Mouse (Mus musculus) heart, embryonic 12.5 days (tissue): ENCODE results near the gene Frem1. TPM values are rescaled to one million over a fixed set of nuclear protein-coding genes. Genes with fewer than 3 reads are reported as not detected.

ENCODE experiments used
- ATAC-seq: fragments of 200-750 bp; cut with Nextera tagmentation; 2 replicates; pipeline ENCODE4 v1.8.0; 2017; ENCODE audit warnings: moderate TSS enrichment, moderate library complexity; ENCODE audit not compliant: insufficient number of reproducible peaks, low FRiP score
- H3K27ac ChIP-seq: fragments of 300-500 bp; sonication (generic); 2 replicates; pipeline ENCODE4 v1.5.1; 2016; ENCODE audit warnings: mild to moderate bottlenecking, moderate library complexity; ENCODE audit not compliant: poor library complexity, severe bottlenecking
- H3K27me3 ChIP-seq: fragments of 300-500 bp; sonication (generic); replicated peaks from 2 replicates; pipeline ENCODE4 v1.6.1; 2016; ENCODE audit warnings: mild to moderate bottlenecking, moderate library complexity
- H3K36me3 ChIP-seq: fragments of 300-500 bp; sonication (generic); 2 replicates; pipeline ENCODE4 v1.6.1; 2016; ENCODE audit warnings: mild to moderate bottlenecking, moderate library complexity
- H3K4me1 ChIP-seq: fragments of 300-500 bp; sonication (generic); replicated peaks from 2 replicates; pipeline ENCODE4 v1.6.1; 2016; ENCODE audit warnings: mild to moderate bottlenecking
- H3K4me2 ChIP-seq: fragments of 300-500 bp; sonication (generic); 2 replicates; pipeline ENCODE4 v1.6.1; 2016; ENCODE audit warnings: mild to moderate bottlenecking, moderate library complexity
- H3K4me3 ChIP-seq: fragments of 300-500 bp; sonication (generic); 2 replicates; pipeline ENCODE4 v1.5.1; 2016; ENCODE audit warnings: mild to moderate bottlenecking
- H3K9ac ChIP-seq: fragments of 300-500 bp; sonication (generic); 2 replicates; pipeline ENCODE4 v1.6.1; 2016; ENCODE audit warnings: mild to moderate bottlenecking, moderate library complexity
- H3K9me3 ChIP-seq: fragments of 300-500 bp; sonication (generic); replicated peaks from 2 replicates; pipeline ENCODE4 v1.6.1; 2016; ENCODE audit warnings: mild to moderate bottlenecking, moderate library complexity
- WGBS: fragments of 180-500 bp; shearing (Covaris S2); methylation state at CpG from one replicate; pipeline ENCODE4 v1.1.7; 2016; 5-methylcytosine and 5-hydroxymethylcytosine counted together
- polyA plus RNA-seq: library from polyadenylated mRNA; unstranded; fragments of >200 nt; fragmentation: Nextera tagmentation; extraction: Ambion mirVana; gene quantifications from 2 replicates; pipeline ENCODE4 v1.2.1, GENCODE M21; 2016

The Frem1 gene
- polyA plus RNA-seq, 1 experiment from 2014 or later, result 8.3 TPM

GRCm38 (mm10) chr4:82853809-82854208, 198.3 kb downstream of the Frem1 start:
- ATAC-seq, result no peak
- Histone ChIP-seq H3K4me3 (no peak overlapping the region), H3K9ac (no peak overlapping the region), H3K4me2 (no peak overlapping the region), H3K9me3 (no peaks in the 10 kb centered on the region), H3K4me1 (peaks cover 24% of the 10 kb centered on the region), H3K36me3 (peaks cover 4% of the 10 kb centered on the region; the same call in 1 of the 2 replicates), H3K27me3 (no peaks in the 10 kb centered on the region), H3K27ac (no peak overlapping the region)
- WGBS, result 81% methylated on average over 2 of the region's 2 CpGs

- Histone ChIP-seq H3K9ac (no peak overlapping the region), H3K4me1 (peaks cover 19% of the 10 kb centered on the region), H3K4me2 (peak overlapping the region; percentile 12; the same call in 1 of the 2 replicates), H3K27me3 (no peaks in the 10 kb centered on the region), H3K27ac (peak overlapping the region; percentile 75), H3K4me3 (no peak overlapping the region), H3K9me3 (no peaks in the 10 kb centered on the region), H3K36me3 (peaks cover 15% of the 10 kb centered on the region; the same call in 1 of the 2 replicates)
- 21% methylated on average over 5 of the region's 5 CpGs for WGBS
- peak; percentile 74; the same call in 1 of the 2 replicates for ATAC-seq
Measured at GRCm38 (mm10) chr4:82848552-82849234, 203.4 kb downstream of the Frem1 start.

Other genes with a start within 250 kb of the Frem1 start
- 16.6 and 17.7 TPM in 2 replicates for gene Zdhhc21, start 192.4 kb downstream of the Frem1 start, polyA plus RNA-seq
- gene Cer1, start 167.2 kb downstream of the Frem1 start, polyA plus RNA-seq, result 0.10 TPM in 1 of 2 replicates, not detected in the other